Mouse (Mus musculus) thymus, postnatal 0 days (tissue): ENCODE results near the gene Kctd17. TPM values are rescaled to one million over a fixed set of nuclear protein-coding genes. Genes with fewer than 3 reads are reported as not detected.

Experiments
- DNase-seq: peaks from one replicate; pipeline ENCODE4 v3.0.0-alpha.2; 2015; ENCODE audit warnings: low spot score
- polyA plus RNA-seq: library from polyadenylated mRNA; unstranded; fragments of >200 nt; fragmentation: Nextera tagmentation; extraction: Ambion mirVana; gene quantifications from 2 replicates; pipeline ENCODE4 v1.2.1, GENCODE M21; 2015

The Kctd17 gene
- polyA plus RNA-seq, 1 experiment from 2014 or later: 10.1 TPM

GRCm38 (mm10) chr15:78480991-78481390, 52.6 kb downstream of the Kctd17 start:
- DNase-seq: no peak

DNA sequence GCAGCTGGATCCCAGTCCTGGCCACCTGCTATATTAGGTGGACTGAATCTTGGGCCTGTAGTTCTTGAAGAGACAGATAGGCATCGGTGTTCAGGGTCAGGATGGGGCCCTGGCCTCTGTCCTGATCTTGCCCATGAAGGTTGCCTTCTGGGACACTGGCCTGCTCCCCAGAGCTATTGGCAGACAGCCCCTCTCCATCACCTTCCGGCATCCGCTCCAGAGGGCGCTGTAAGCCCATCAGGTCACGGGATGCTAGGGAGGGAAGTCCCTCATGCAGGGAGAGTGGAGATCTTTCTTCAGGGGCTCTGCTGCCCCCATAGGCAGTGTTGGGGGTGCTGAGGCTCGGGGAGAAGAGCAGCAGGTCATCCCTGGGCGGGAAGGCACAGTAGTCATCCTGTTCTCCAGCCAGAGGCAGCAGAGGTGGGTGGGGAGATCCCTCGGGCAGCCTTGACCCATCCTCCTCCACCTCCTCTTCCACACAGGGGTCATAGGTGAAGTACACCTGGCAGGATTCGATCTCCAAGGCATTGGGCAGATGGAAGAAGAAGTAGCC, 53.2 kb downstream of the Kctd17 start:
- DNase-seq: no peak

- no peak for DNase-seq
Measured at GRCm38 (mm10) chr15:78482518-78482917, 54.2 kb downstream of the Kctd17 start.

- no peak for DNase-seq
Measured at GRCm38 (mm10) chr15:78483311-78483710, 54.9 kb downstream of the Kctd17 start.

DNA sequence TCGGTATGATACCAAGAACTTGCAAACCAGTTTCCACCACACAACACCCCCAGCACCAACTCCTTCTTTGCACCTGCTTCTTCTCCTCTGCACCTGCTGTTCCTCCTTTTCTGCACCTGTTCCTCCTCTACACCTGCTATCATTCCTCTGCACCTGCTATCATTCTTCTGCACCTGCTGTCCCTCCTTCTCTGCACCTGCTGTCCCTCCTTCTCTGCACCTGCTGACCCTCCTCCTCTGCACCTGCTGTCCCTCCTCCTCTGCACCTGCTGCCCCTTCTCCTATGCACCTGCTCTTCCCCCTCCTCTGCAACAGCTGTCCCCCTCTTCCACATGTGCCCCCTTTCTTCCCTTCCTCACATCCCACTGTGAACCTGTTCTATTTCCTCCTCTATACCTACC, 58.2 kb downstream of the Kctd17 start:
- no peak for DNase-seq

- DNase-seq: no peak
Measured at GRCm38 (mm10) chr15:78487066-78487465, 58.7 kb downstream of the Kctd17 start.

Other genes starting within 250 kb of the Kctd17 start
- 1.1 and 1.4 TPM in 2 replicates for gene Pvalb, start 222.2 kb upstream of the Kctd17 start, polyA plus RNA-seq
- gene Ncf4, start 183.8 kb upstream of the Kctd17 start, polyA plus RNA-seq: 18.5 and 19.8 TPM in 2 replicates
- gene Csf2rb2, start 122.8 kb upstream of the Kctd17 start, polyA plus RNA-seq: 1.2 and 1.3 TPM in 2 replicates
- 5.1 and 5.5 TPM in 2 replicates for gene Csf2rb, start 102.8 kb upstream of the Kctd17 start, polyA plus RNA-seq
- 0.39 and 0.55 TPM in 2 replicates for gene Tex33, start 32.7 kb upstream of the Kctd17 start, polyA plus RNA-seq
- gene Tst, start 22.7 kb upstream of the Kctd17 start, polyA plus RNA-seq: 60.0 and 68.3 TPM in 2 replicates
- 3.0 and 4.1 TPM in 2 replicates for gene Mpst, start 22.1 kb upstream of the Kctd17 start, polyA plus RNA-seq
- 0.12 and 0.39 TPM in 2 replicates for gene Tmprss6, start 40.1 kb downstream of the Kctd17 start, polyA plus RNA-seq
- 10.3 and 12.2 TPM in 2 replicates for gene Il2rb, start 66.7 kb downstream of the Kctd17 start, polyA plus RNA-seq
- gene C1qtnf6, start 102.9 kb downstream of the Kctd17 start, polyA plus RNA-seq: 6.5 and 9.1 TPM in 2 replicates
- gene Sstr3, start 116.1 kb downstream of the Kctd17 start, polyA plus RNA-seq: 0.03 and 0.05 TPM in 2 replicates
- gene Rac2, start 144.2 kb downstream of the Kctd17 start, polyA plus RNA-seq: 662 and 779 TPM in 2 replicates
- 23.0 and 23.7 TPM in 2 replicates for gene Cyth4, start 168.5 kb downstream of the Kctd17 start, polyA plus RNA-seq